Mouse (Mus musculus) forebrain, embryonic 12.5 days (tissue): Measurements from ENCODE around the gene Dydc2. TPM values are rescaled to one million over a fixed set of nuclear protein-coding genes. Genes with fewer than 3 reads are reported as not detected.

Experiments used
- ATAC-seq: fragments of 200-750 bp; cut with Nextera tagmentation; 2 replicates; pipeline ENCODE4 v1.8.0; 2017; ENCODE audit warnings: moderate TSS enrichment; ENCODE audit not compliant: low FRiP score
- H3K27ac ChIP-seq: fragments of 300-500 bp; sonication (generic); 2 replicates; pipeline ENCODE4 v1.5.1; 2016; ENCODE audit warnings: mild to moderate bottlenecking
- H3K27me3 ChIP-seq: fragments of 300-500 bp; sonication (generic); 2 replicates; pipeline ENCODE4 v1.6.1; 2016; ENCODE audit warnings: mild to moderate bottlenecking
- H3K36me3 ChIP-seq: fragments of 300-500 bp; sonication (generic); replicated peaks from 2 replicates; pipeline ENCODE4 v1.6.1; 2016; ENCODE audit warnings: mild to moderate bottlenecking
- H3K4me1 ChIP-seq: fragments of 300-500 bp; sonication (generic); 2 replicates; pipeline ENCODE4 v1.6.1; 2016
- H3K4me2 ChIP-seq: fragments of 300-500 bp; sonication (generic); 2 replicates; pipeline ENCODE4 v1.6.1; 2016; ENCODE audit warnings: mild to moderate bottlenecking, moderate library complexity
- H3K4me3 ChIP-seq: fragments of 300-500 bp; sonication (generic); replicated peaks from 2 replicates; pipeline ENCODE4 v1.5.1; 2016; ENCODE audit warnings: mild to moderate bottlenecking
- H3K9ac ChIP-seq: fragments of 300-500 bp; sonication (generic); 2 replicates; pipeline ENCODE4 v1.6.1; 2016; ENCODE audit warnings: mild to moderate bottlenecking
- H3K9me3 ChIP-seq: fragments of 300-500 bp; sonication (generic); 2 replicates; pipeline ENCODE4 v1.6.1; 2016
- WGBS: fragments of 180-500 bp; shearing (Covaris S2); methylation state at CpG from one replicate; pipeline ENCODE4 v1.1.7; 2016; 5-methylcytosine and 5-hydroxymethylcytosine counted together
- polyA plus RNA-seq: library from polyadenylated mRNA; unstranded; fragments of >200 nt; fragmentation: Nextera tagmentation; extraction: Ambion mirVana; gene quantifications from 2 replicates; pipeline ENCODE4 v1.2.1, GENCODE M21; 2016

The Dydc2 gene
- polyA plus RNA-seq, 1 experiment from 2014 or later, result not detected

- Histone ChIP-seq H3K4me2 (no peak overlapping the region), H3K4me1 (no peaks in the 10 kb centered on the region), H3K9me3 (no peaks in the 10 kb centered on the region), H3K27me3 (peaks cover 3% of the 10 kb centered on the region; the same call in 1 of the 2 replicates), H3K27ac (no peak overlapping the region), H3K4me3 (no peak overlapping the region), H3K36me3 (no peaks in the 10 kb centered on the region), H3K9ac (no peak overlapping the region)
- WGBS, result 87% methylated on average over 6 of the region's 6 CpGs
- no peak for ATAC-seq
These were observed 38.0 kb downstream of the Dydc2 start for GRCm38 (mm10) chr14:41030989-41031513.

GRCm38 (mm10) chr14:41029303-41029702 is 39.7 kb downstream of the Dydc2 start:
- Histone ChIP-seq H3K9ac (no peak overlapping the region), H3K4me2 (no peak overlapping the region), H3K36me3 (no peaks in the 10 kb centered on the region), H3K4me3 (no peak overlapping the region), H3K27ac (no peak overlapping the region), H3K9me3 (no peaks in the 10 kb centered on the region), H3K27me3 (peaks cover 3% of the 10 kb centered on the region; the same call in 1 of the 2 replicates), H3K4me1 (no peaks in the 10 kb centered on the region)
- no peak for ATAC-seq
- 80% methylated on average over 4 of the region's 4 CpGs for WGBS

- Histone ChIP-seq H3K4me3 (no peak overlapping the region), H3K27me3 (no peaks in the 10 kb centered on the region), H3K9ac (no peak overlapping the region), H3K4me1 (no peaks in the 10 kb centered on the region), H3K27ac (no peak overlapping the region), H3K4me2 (no peak overlapping the region), H3K36me3 (no peaks in the 10 kb centered on the region), H3K9me3 (no peaks in the 10 kb centered on the region)
- no peak for ATAC-seq
- 83% methylated on average over 7 of the region's 7 CpGs for WGBS
These were observed 43.3 kb downstream of the Dydc2 start for GRCm38 (mm10) chr14:41025594-41026284.

- Histone ChIP-seq H3K36me3 (no peaks in the 10 kb centered on the region), H3K9me3 (no peaks in the 10 kb centered on the region), H3K4me3 (no peak overlapping the region), H3K4me2 (no peak overlapping the region), H3K9ac (no peak overlapping the region), H3K27ac (no peak overlapping the region), H3K27me3 (no peaks in the 10 kb centered on the region), H3K4me1 (no peaks in the 10 kb centered on the region)
- no peak for ATAC-seq
- WGBS, result 93% methylated on average over 2 of the region's 2 CpGs
These were observed 43.9 kb downstream of the Dydc2 start for GRCm38 (mm10) chr14:41025087-41025486.

- no peaks in the 10 kb centered on the region for H3K9me3 ChIP-seq
- H3K4me3 ChIP-seq, result no peak overlapping the region
- H3K4me1 ChIP-seq, result no peaks in the 10 kb centered on the region
- H3K4me2 ChIP-seq, result no peak overlapping the region
- no peak overlapping the region for H3K9ac ChIP-seq
- H3K27ac ChIP-seq, result no peak overlapping the region
- H3K27me3 ChIP-seq, result 0 out of 2 replicates have a peak, but pooled peaks cover 3% of the 10 kb centered on the region
- H3K36me3 ChIP-seq, result no peaks in the 10 kb centered on the region
- no peak for ATAC-seq
- WGBS, result 86% methylated on average over 3 of the region's 3 CpGs
These were observed 47.8 kb downstream of the Dydc2 start for GRCm38 (mm10) chr14:41021246-41021645.

- Histone ChIP-seq H3K9ac (no peak overlapping the region), H3K27me3 (0 out of 2 replicates have a peak, but pooled peaks cover 9% of the 10 kb centered on the region), H3K4me1 (peaks cover 12% of the 10 kb centered on the region), H3K36me3 (no peaks in the 10 kb centered on the region), H3K9me3 (no peaks in the 10 kb centered on the region), H3K4me2 (no peak overlapping the region), H3K27ac (no peak overlapping the region), H3K4me3 (no peak overlapping the region)
- WGBS, result 85% methylated on average over 5 of the region's 5 CpGs
- ATAC-seq, result no peak
These were observed 51.5 kb downstream of the Dydc2 start for GRCm38 (mm10) chr14:41017460-41017859.

- no peak overlapping the region for H3K4me3 ChIP-seq
- H3K4me2 ChIP-seq, result no peak overlapping the region
- no peaks in the 10 kb centered on the region for H3K36me3 ChIP-seq
- 76% methylated on average over 5 of the region's 5 CpGs for whole genome bisulfite sequencing
- H3K9ac ChIP-seq, result no peak overlapping the region
- H3K9me3 ChIP-seq, result no peaks in the 10 kb centered on the region
- H3K27ac ChIP-seq, result no peak overlapping the region
- no peak for ATAC-seq
- 0 out of 2 replicates have a peak, but pooled peaks cover 9% of the 10 kb centered on the region for H3K27me3 ChIP-seq
- H3K4me1 ChIP-seq, result peaks cover 12% of the 10 kb centered on the region
These were observed 54.2 kb downstream of the Dydc2 start for GRCm38 (mm10) chr14:41014701-41015240.

GRCm38 (mm10) chr14:41013630-41014613 is 55.1 kb downstream of the Dydc2 start, which contains the start of gene Fam213a:
Gene Fam213a (minus strand): TSS chr14:41013788.
- Histone ChIP-seq H3K9me3 (no peaks in the 10 kb centered on the region), H3K27me3 (0 out of 2 replicates have a peak, but pooled peaks cover 9% of the 10 kb centered on the region), H3K4me1 (peaks cover 12% of the 10 kb centered on the region), H3K9ac (peak within 1 kb of the TSS; percentile 67), H3K27ac (peak within 1 kb of the TSS; percentile 42; the same call in 1 of the 2 replicates), H3K36me3 (no peaks in the 10 kb centered on the region), H3K4me2 (peak within 1 kb of the TSS; percentile 68), H3K4me3 (peak within 1 kb of the TSS; percentile 61)
- 2% methylated on average over 32 of the region's 32 CpGs for WGBS
- ATAC-seq, result peak; percentile 99

- Histone ChIP-seq H3K27me3 (0 out of 2 replicates have a peak, but pooled peaks cover 9% of the 10 kb centered on the region), H3K4me1 (peaks cover 12% of the 10 kb centered on the region), H3K9me3 (no peaks in the 10 kb centered on the region), H3K27ac (no peak overlapping the region), H3K4me2 (peak overlapping the region; percentile 68), H3K9ac (peak overlapping the region; percentile 67), H3K36me3 (no peaks in the 10 kb centered on the region), H3K4me3 (peak overlapping the region; percentile 61)
- 16% methylated on average over 9 of the region's 9 CpGs for WGBS
- ATAC-seq, result peak; percentile 1; the same call in 1 of the 2 replicates
These were observed 55.9 kb downstream of the Dydc2 start for GRCm38 (mm10) chr14:41013143-41013542.

- WGBS, result 91% methylated on average over 3 of the region's 3 CpGs
- no peak for ATAC-seq
- Histone ChIP-seq H3K4me3 (no peak overlapping the region), H3K4me2 (no peak overlapping the region), H3K9ac (no peak overlapping the region), H3K9me3 (no peaks in the 10 kb centered on the region), H3K27me3 (0 out of 2 replicates have a peak, but pooled peaks cover 9% of the 10 kb centered on the region), H3K36me3 (no peaks in the 10 kb centered on the region), H3K4me1 (peaks cover 14% of the 10 kb centered on the region), H3K27ac (no peak overlapping the region)
These were observed 57.1 kb downstream of the Dydc2 start for GRCm38 (mm10) chr14:41011916-41012315.

GRCm38 (mm10) chr14:41008138-41008537 is 60.9 kb downstream of the Dydc2 start:
- no peak overlapping the region for H3K27ac ChIP-seq
- H3K4me2 ChIP-seq, result no peak overlapping the region
- 0 out of 2 replicates have a peak, but pooled peaks cover 2% of the 10 kb centered on the region for H3K27me3 ChIP-seq
- no peaks in the 10 kb centered on the region for H3K9me3 ChIP-seq
- WGBS, result 56% methylated on average over 2 of the region's 2 CpGs
- H3K36me3 ChIP-seq, result no peaks in the 10 kb centered on the region
- H3K4me3 ChIP-seq, result no peak overlapping the region
- no peak overlapping the region for H3K9ac ChIP-seq
- H3K4me1 ChIP-seq, result peaks cover 22% of the 10 kb centered on the region
- no peak for ATAC-seq

GRCm38 (mm10) chr14:41007641-41008040 is 61.4 kb downstream of the Dydc2 start:
- WGBS, result 49% methylated on average over 5 of the region's 5 CpGs
- peaks cover 19% of the 10 kb centered on the region for H3K4me1 ChIP-seq
- no peak overlapping the region for H3K4me3 ChIP-seq
- H3K27me3 ChIP-seq, result 0 out of 2 replicates have a peak, but pooled peaks cover 3% of the 10 kb centered on the region
- H3K27ac ChIP-seq, result no peak overlapping the region
- H3K36me3 ChIP-seq, result no peaks in the 10 kb centered on the region
- no peaks in the 10 kb centered on the region for H3K9me3 ChIP-seq
- H3K9ac ChIP-seq, result no peak overlapping the region
- ATAC-seq, result no peak
- H3K4me2 ChIP-seq, result no peak overlapping the region
